Mouse (Mus musculus) erythroblast, embryonic 14.5 days (primary cell): Measurements from ENCODE around the gene Dgcr2.

Experiments
- GATA1 ChIP-seq: IDR thresholded peaks from 2 replicates; pipeline ENCODE4 v1.6.1; 2012; ENCODE audit warnings: low read length, inconsistent platforms, mixed read lengths
- TAL1 ChIP-seq: IDR thresholded peaks from 3 replicates; pipeline ENCODE4 v1.6.1; 2012; ENCODE audit warnings: low read length, inconsistent platforms, mixed read lengths

- TF ChIP-seq TAL1, result no peak
- no peak for TF ChIP-seq GATA1
These were observed 39.8 kb downstream of the Dgcr2 start for GRCm38 (mm10) chr16:17858592-17858991.
